Mouse (Mus musculus): Measurements from ENCODE around the gene Pacsin2.
"Not testable (repeated sequence)": the region's sequence is repeated elsewhere in the genome, so short reads cannot be mapped to it uniquely, and the experiment has no call there.

GRCm38 (mm10) chr15:83405866-83406265, 58.5 kb downstream of the Pacsin2 start:
- TF ChIP-seq CTCF (conservative IDR thresholded peaks at IDR 0.05; ENCODE audit: low read length); POU5F1 (IDR thresholded peaks at IDR 0.05; ENCODE audit: borderline replicate concordance, low read length): not testable (repeated sequence)

Measured in E14TG2a.4 (cell line).